Mouse (Mus musculus) frontal cortex, postnatal 10 days (tissue): Measurements from ENCODE around the gene Btbd35f1.
"Not testable (repeated sequence)": the region's sequence is repeated elsewhere in the genome, so short reads cannot be mapped to it uniquely, and the experiment has no call there.

ENCODE experiments used
- DNase-seq, 2 experiments: peaks; one replicate each; pipeline ENCODE4 v3.0.0; 2022; ENCODE audit warnings: low spot score in 2 of 2, mixed read lengths in 1 of 2

The Btbd35f1 gene

DNA sequence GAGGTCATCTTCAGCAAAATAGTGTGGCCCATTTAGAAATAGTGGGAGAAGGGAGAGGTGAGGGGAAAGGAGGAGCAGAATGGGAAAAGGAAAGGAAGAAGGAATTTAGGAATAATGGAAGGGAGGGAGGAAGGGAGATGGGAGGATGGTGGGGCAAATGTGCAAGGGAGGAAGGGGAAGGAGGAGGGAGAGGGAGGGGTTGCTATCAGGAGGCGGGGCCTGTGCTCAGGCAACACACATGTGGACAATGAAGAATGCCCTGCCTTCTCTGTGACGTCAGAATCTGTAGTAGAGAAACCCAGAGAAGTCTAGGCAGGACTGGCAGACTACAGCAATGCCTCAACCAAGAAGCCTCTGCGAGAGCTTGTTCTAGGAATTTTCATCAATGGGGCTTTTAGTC is at the start of gene Btbd35f1:
Gene Btbd35f1 (plus strand): TSS at position 301 of the 400 bp plus-strand sequence.
- not testable (repeated sequence) for DNase-seq

DNA sequence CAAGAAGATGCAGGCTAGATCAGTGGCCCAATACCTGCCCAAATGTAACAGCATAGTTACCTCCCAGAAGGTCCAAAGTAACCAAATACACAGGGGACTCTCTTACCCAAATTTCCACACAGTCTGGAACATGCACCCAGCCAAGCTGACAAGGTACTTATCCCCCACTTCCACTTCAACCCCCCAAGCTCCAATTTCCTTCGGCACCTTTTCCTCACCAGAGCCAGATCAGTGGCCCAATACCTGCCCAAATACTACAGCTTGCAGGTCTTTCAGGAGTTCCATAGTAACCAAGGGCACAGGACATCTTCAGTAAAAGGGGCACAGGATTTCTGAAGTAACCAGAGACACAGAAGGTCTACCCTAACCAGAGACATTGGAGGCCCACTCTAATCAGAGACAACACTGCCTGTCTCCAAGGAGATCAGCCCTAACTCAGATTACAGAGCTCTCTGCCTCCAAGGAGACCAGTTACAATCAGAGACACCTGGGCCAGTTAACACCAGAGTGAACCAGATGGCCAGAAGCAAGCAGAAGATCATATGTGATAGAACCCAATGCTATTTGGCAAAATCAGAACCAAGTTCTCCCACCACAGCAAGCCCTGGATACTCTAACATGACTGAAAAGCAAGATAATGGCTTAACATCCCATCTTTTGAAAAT is 31.2 kb downstream of the Btbd35f1 start:
- not testable (repeated sequence) for DNase-seq

DNA sequence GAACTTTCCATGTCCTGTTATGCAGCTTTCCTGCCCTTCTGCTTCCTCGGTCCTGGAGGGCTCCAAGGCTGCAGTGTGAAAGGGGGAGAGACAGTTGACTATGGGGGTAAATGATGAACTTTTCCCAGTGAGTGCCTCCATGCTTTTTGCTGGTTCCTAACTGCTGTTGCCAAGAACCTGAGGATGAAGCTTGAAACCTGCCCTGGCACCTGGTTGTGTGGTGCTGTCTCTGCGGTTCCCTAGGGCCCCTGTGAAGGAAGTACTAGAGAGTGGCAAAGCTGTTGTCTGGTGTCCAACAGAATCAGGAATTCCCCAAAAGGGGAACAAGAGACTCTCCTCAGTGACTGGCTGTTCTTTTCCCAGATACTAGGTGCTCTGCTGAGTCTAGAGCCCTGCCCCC is 41.2 kb downstream of the Btbd35f1 start:
- DNase-seq: not testable (repeated sequence)

DNA sequence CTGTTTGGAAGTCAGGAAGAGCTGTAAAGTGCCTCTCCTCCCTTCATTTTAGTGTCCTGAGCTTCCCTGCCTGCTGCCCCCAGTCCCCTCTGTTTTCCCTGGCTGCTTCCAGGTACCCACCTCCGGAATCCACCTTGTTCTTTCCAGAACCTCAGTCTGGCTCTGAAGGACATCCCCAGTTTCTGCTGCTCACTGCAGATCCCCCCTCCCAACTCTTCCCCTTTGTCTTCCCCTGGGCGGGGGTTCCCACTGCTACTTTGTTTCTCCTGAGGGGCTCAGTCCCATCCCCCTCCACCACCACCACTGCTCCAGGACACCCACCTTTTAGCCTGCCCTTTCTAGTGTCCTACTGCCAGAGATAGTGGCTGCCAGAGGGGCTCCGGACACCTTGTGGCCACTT is 41.6 kb downstream of the Btbd35f1 start:
- DNase-seq: not testable (repeated sequence)
